Mouse (Mus musculus) lung, postnatal 25 days (tissue): ENCODE measurements around the gene Olfr1.

ENCODE experiments used
- DNase-seq: peaks from one replicate; pipeline ENCODE4 v3.0.0; 2022; ENCODE audit warnings: low spot score

Olfr1 gene

GRCm38 (mm10) chr11:73399514-73399913 is at the start of gene Olfr1:
TSS of gene Olfr1 (minus strand) at chr11:73399614.
- DNase-seq = no peak

DNA sequence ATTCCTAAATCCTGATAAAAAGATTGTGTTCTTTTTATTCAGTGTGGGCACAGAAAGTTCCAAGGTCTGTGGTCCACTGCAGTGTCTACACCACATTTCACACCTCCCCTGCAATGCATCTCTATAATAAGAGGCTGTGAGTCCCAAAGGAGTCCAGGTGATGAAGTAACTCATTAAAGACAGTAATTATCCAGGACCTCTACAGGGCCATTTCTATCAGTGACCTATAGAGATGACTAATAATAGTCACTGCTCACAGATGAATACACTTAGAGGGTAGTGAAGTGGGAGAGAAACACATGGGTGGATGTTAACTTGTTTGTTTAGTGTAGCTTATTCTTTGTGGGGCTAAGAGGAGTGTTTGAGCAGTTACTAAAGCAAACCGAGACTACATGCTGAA is 29.0 kb upstream of the Olfr1 start, which contains the start of gene Olfr378:
TSS of gene Olfr378 (minus strand) at position 101 of the 400 bp plus-strand sequence.
- no peak for DNase-seq

GRCm38 (mm10) chr11:73395374-73395773 is 4.0 kb downstream of the Olfr1 start:
- no peak for DNase-seq

GRCm38 (mm10) chr11:73370946-73371345 is 28.5 kb downstream of the Olfr1 start, which contains the start of gene Olfr376:
TSS of gene Olfr376 (plus strand) at chr11:73371246.
- DNase-seq = no peak

GRCm38 (mm10) chr11:73350483-73350882 is 48.9 kb downstream of the Olfr1 start, which contains the start of gene Olfr20:
TSS of gene Olfr20 (plus strand) at chr11:73350783.
- DNase-seq = no peak
